Mouse (Mus musculus) MEL (cell line): ENCODE measurements around the gene Nav1.

Experiments used
- CHD1 ChIP-seq: IDR thresholded peaks from 2 replicates; pipeline ENCODE4 v1.6.1; 2012; ENCODE audit warnings: low read depth, mild to moderate bottlenecking, inconsistent platforms, low read length, improper control_type of control experiment
- CTCF ChIP-seq, 3 experiments: IDR thresholded peaks in 2 of 3; conservative IDR thresholded peaks in 1 of 3; 2 replicates each; pipeline ENCODE4 v1.5.1; 2011 to 2012; ENCODE audit warnings: low read length in 3 of 3, low read depth in 2 of 3, mild to moderate bottlenecking in 2 of 3, improper control_type of control experiment in 1 of 3, inconsistent platforms in 1 of 3, mixed read lengths in 1 of 3, moderate library complexity in 1 of 3; ENCODE audit not compliant: control insufficient read depth in 1 of 3, insufficient read depth in 1 of 3, poor library complexity in 1 of 3, severe bottlenecking in 1 of 3
- E2F4 ChIP-seq: IDR thresholded peaks from 2 replicates; pipeline ENCODE4 v1.6.1; 2011; ENCODE audit warnings: low read depth, low read length, improper control_type of control experiment, borderline replicate concordance
- EP300 ChIP-seq, 2 experiments: IDR thresholded peaks; 2 replicates each; pipeline ENCODE4 v1.6.1; 2011; ENCODE audit warnings: improper control_type of control experiment in 2 of 2, low read length in 2 of 2, low read depth in 1 of 2, mild to moderate bottlenecking in 1 of 2
- GATA1 ChIP-seq: IDR thresholded peaks from 2 replicates; pipeline ENCODE4 v1.6.1; 2011; ENCODE audit warnings: low read depth, low read length, improper control_type of control experiment
- MYB ChIP-seq: IDR thresholded peaks from 2 replicates; pipeline ENCODE4 v1.6.1; 2011; ENCODE audit warnings: mild to moderate bottlenecking, low read depth, low read length, improper control_type of control experiment
- POLR2A ChIP-seq, 2 experiments: IDR thresholded peaks; 2 replicates each; pipeline ENCODE4 v1.6.1; 2011 to 2012; ENCODE audit warnings: low read length in 2 of 2, mild to moderate bottlenecking in 2 of 2, control low read depth in 1 of 2, improper control_type of control experiment in 1 of 2, low read depth in 1 of 2, moderate library complexity in 1 of 2; ENCODE audit not compliant: control insufficient read depth in 1 of 2, insufficient read depth in 1 of 2, poor library complexity in 1 of 2
- POLR2AphosphoS2 ChIP-seq: IDR thresholded peaks from 2 replicates; pipeline ENCODE4 v1.6.1; 2011; ENCODE audit warnings: low read length, improper control_type of control experiment
- TCF12 ChIP-seq: IDR thresholded peaks from 2 replicates; pipeline ENCODE4 v1.6.1; 2014; ENCODE audit warnings: low read depth, mild to moderate bottlenecking, inconsistent platforms, low read length, improper control_type of control experiment, moderate library complexity
- UBTF ChIP-seq: IDR thresholded peaks from 2 replicates; pipeline ENCODE4 v1.6.1; 2012; ENCODE audit warnings: low read depth, mild to moderate bottlenecking, inconsistent platforms, low read length, improper control_type of control experiment, moderate library complexity, borderline replicate concordance; ENCODE audit not compliant: insufficient read depth
- ZMIZ1 ChIP-seq: IDR thresholded peaks from 2 replicates; pipeline ENCODE4 v1.6.1; 2012; ENCODE audit warnings: low read depth, mild to moderate bottlenecking, inconsistent platforms, low read length, improper control_type of control experiment, moderate library complexity
- ZNF384 ChIP-seq: IDR thresholded peaks from 2 replicates; pipeline ENCODE4 v1.6.1; 2012; ENCODE audit warnings: low read depth, mild to moderate bottlenecking, inconsistent platforms, low read length, improper control_type of control experiment

DNA sequence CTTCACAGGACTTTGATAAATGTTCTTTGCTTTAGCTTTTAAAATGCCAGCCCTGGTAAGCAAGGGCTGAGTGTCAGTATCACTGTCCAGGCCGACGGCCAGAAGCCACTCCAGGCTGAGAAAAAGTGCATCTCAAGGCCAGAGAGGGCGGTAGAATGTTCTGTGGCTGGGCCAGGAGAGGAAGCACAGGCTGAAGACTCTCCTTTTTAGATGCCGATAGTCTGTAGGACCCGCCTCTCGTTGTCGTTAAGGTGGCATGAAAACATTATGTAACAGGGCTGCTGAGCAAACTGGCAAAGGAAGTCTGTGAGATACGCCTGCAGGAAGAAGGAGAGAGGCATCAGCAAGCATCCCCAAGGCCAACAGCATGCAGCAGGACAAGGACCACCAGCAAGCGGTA lies 221.9 kb downstream of the Nav1 start:
- TF ChIP-seq UBTF (no peak), CTCF (IDR thresholded peaks at IDR 0.05 in 2 of 3, conservative IDR thresholded peaks at IDR 0.05 in 1 of 3; ENCODE audit: control insufficient read depth in 1 of 3, insufficient read depth in 1 of 3, low read depth in 2 of 3, low read length in 3 of 3, poor library complexity in 1 of 3, severe bottlenecking in 1 of 3) (no peak), TCF12 (no peak), CHD1 (no peak), GATA1 (no peak), E2F4 (no peak), ZMIZ1 (no peak), POLR2AphosphoS2 (no peak), POLR2A (IDR thresholded peaks at IDR 0.05; ENCODE audit: control insufficient read depth in 1 of 2, insufficient read depth in 1 of 2, low read depth in 1 of 2, low read length in 2 of 2, poor library complexity in 1 of 2) (no peak), EP300 (IDR thresholded peaks at IDR 0.05; ENCODE audit: low read depth in 1 of 2, low read length in 2 of 2) (no peak), ZNF384 (no peak), MYB (no peak)
